Mouse (Mus musculus) C2C12 (cell line): ENCODE data around the gene Anks1b.

Experiments
- CEBPB ChIP-seq: IDR thresholded peaks from one replicate; pipeline ENCODE4 v1.6.1; 2011; ENCODE audit warnings: low read depth, mild to moderate bottlenecking, control low read depth, moderate library complexity
- CTCF ChIP-seq: IDR thresholded peaks from one replicate; pipeline ENCODE4 v1.5.1; 2011; ENCODE audit not compliant: control insufficient read depth, insufficient read depth, insufficient read length

GRCm38 (mm10) chr10:89837476-89837875 is 35.8 kb upstream of the Anks1b start:
- TF ChIP-seq CTCF = no peak
- TF ChIP-seq CEBPB = no peak
